Mouse (Mus musculus) intestine, embryonic 15.5 days (tissue): Measurements from ENCODE around the gene Tor3a. TPM values are rescaled to one million over a fixed set of nuclear protein-coding genes. Genes with fewer than 3 reads are reported as not detected.

Experiments
- ATAC-seq: fragments of 200-750 bp; cut with Nextera tagmentation; 2 replicates; pipeline ENCODE4 v1.8.0; 2017; ENCODE audit warnings: moderate TSS enrichment, moderate library complexity
- H3K27ac ChIP-seq: fragments of 300-500 bp; sonication (generic); 2 replicates; pipeline ENCODE4 v1.5.1; 2015; ENCODE audit warnings: mild to moderate bottlenecking, inconsistent platforms
- H3K27me3 ChIP-seq: fragments of 300-500 bp; sonication (generic); replicated peaks from 2 replicates; pipeline ENCODE4 v1.6.1; 2015; ENCODE audit warnings: inconsistent platforms
- H3K36me3 ChIP-seq: fragments of 300-500 bp; sonication (generic); 2 replicates; pipeline ENCODE4 v1.6.1; 2015; ENCODE audit warnings: inconsistent platforms
- H3K4me1 ChIP-seq: fragments of 300-500 bp; sonication (generic); replicated peaks from 2 replicates; pipeline ENCODE4 v1.6.1; 2015; ENCODE audit warnings: inconsistent platforms
- H3K4me2 ChIP-seq: fragments of 300-500 bp; sonication (generic); replicated peaks from 2 replicates; pipeline ENCODE4 v1.6.1; 2015; ENCODE audit warnings: mild to moderate bottlenecking, inconsistent platforms
- H3K4me3 ChIP-seq: fragments of 300-500 bp; sonication (generic); replicated peaks from 2 replicates; pipeline ENCODE4 v1.5.1; 2015; ENCODE audit warnings: inconsistent platforms
- H3K9ac ChIP-seq: fragments of 300-500 bp; sonication (generic); 2 replicates; pipeline ENCODE4 v1.6.1; 2015; ENCODE audit warnings: inconsistent platforms
- H3K9me3 ChIP-seq: fragments of 300-500 bp; sonication (generic); 2 replicates; pipeline ENCODE4 v1.6.1; 2016; ENCODE audit warnings: inconsistent platforms
- WGBS: fragments of 180-500 bp; shearing (Covaris S2); methylation state at CpG from one replicate; pipeline ENCODE4 v1.1.7; 2015; 5-methylcytosine and 5-hydroxymethylcytosine counted together
- polyA plus RNA-seq: library from polyadenylated mRNA; unstranded; fragments of >200 nt; fragmentation: Nextera tagmentation; extraction: Ambion mirVana; gene quantifications from 2 replicates; pipeline ENCODE4 v1.2.1, GENCODE M21; 2015

Tor3a gene
- polyA plus RNA-seq: 5.4 and 5.6 TPM in 2 replicates

GRCm38 (mm10) chr1:156674195-156675000, at the start of gene Tor3a:
Gene Tor3a (minus strand): TSS chr1:156674356.
- peak; percentile 84 for ATAC-seq

GRCm38 (mm10) chr1:156722089-156722488, 47.9 kb upstream of the Tor3a start:
- no peak overlapping the region for H3K9ac ChIP-seq
- H3K27me3 ChIP-seq: no peaks in the 10 kb centered on the region
- no peaks in the 10 kb centered on the region for H3K36me3 ChIP-seq
- no peak overlapping the region for H3K27ac ChIP-seq
- H3K4me2 ChIP-seq: no peak overlapping the region
- H3K4me3 ChIP-seq: no peak overlapping the region
- 61% methylated on average over 6 of the region's 6 CpGs for WGBS
- no peaks in the 10 kb centered on the region for H3K9me3 ChIP-seq
- ATAC-seq: no peak
- peaks cover 6% of the 10 kb centered on the region; the same call in 1 of the 2 replicates for H3K4me1 ChIP-seq

More at GRCm38 (mm10) chr1:156674195-156675000, at the start of gene Tor3a:
- H3K4me3 ChIP-seq: peak within 1 kb of the TSS; percentile 69
- no peaks in the 10 kb centered on the region for H3K36me3 ChIP-seq
- H3K9ac ChIP-seq: peak within 1 kb of the TSS; percentile 59
- H3K27ac ChIP-seq: no peak within 1 kb of the TSS
- H3K4me1 ChIP-seq: peaks cover 3% of the 10 kb centered on the region; the same call in 1 of the 2 replicates
- no peaks in the 10 kb centered on the region for H3K9me3 ChIP-seq
- peak within 1 kb of the TSS; percentile 99 for H3K4me2 ChIP-seq
- 7% methylated on average over 37 of the region's 37 CpGs for WGBS
- H3K27me3 ChIP-seq: no peaks in the 10 kb centered on the region

GRCm38 (mm10) chr1:156720046-156720445, 45.9 kb upstream of the Tor3a start:
- H3K36me3 ChIP-seq: no peaks in the 10 kb centered on the region
- H3K27ac ChIP-seq: no peak overlapping the region
- H3K4me3 ChIP-seq: no peak overlapping the region
- peaks cover 8% of the 10 kb centered on the region; the same call in 1 of the 2 replicates for H3K4me1 ChIP-seq
- no peaks in the 10 kb centered on the region for H3K27me3 ChIP-seq
- H3K4me2 ChIP-seq: peak overlapping the region; percentile 66; the same call in 1 of the 2 replicates
- WGBS: 65% methylated on average over 4 of the region's 4 CpGs
- no peak for ATAC-seq
- H3K9me3 ChIP-seq: no peaks in the 10 kb centered on the region
- no peak overlapping the region for H3K9ac ChIP-seq

GRCm38 (mm10) chr1:156718950-156719805, 45.0 kb upstream of the Tor3a start, which contains the start of gene Fam20b:
Gene Fam20b (minus strand): TSS chr1:156719086.
- WGBS: 2% methylated on average over 29 of the region's 47 CpGs
- Histone ChIP-seq H3K4me3 (peak within 1 kb of the TSS; percentile 77), H3K27me3 (no peaks in the 10 kb centered on the region), H3K36me3 (no peaks in the 10 kb centered on the region), H3K4me2 (peak within 1 kb of the TSS; percentile 66), H3K9me3 (no peaks in the 10 kb centered on the region), H3K9ac (peak within 1 kb of the TSS; percentile 80), H3K27ac (peak within 1 kb of the TSS; percentile 91), H3K4me1 (peaks cover 8% of the 10 kb centered on the region; the same call in 1 of the 2 replicates)
- ATAC-seq: peak; percentile 96

GRCm38 (mm10) chr1:156718286-156718949, 44.3 kb upstream of the Tor3a start:
- peak overlapping the region; percentile 91 for H3K27ac ChIP-seq
- no peaks in the 10 kb centered on the region for H3K27me3 ChIP-seq
- no peaks in the 10 kb centered on the region for H3K36me3 ChIP-seq
- peak overlapping the region; percentile 66 for H3K4me2 ChIP-seq
- H3K4me3 ChIP-seq: peak overlapping the region; percentile 77
- H3K4me1 ChIP-seq: peaks cover 8% of the 10 kb centered on the region; the same call in 1 of the 2 replicates
- H3K9ac ChIP-seq: peak overlapping the region; percentile 80
- H3K9me3 ChIP-seq: no peaks in the 10 kb centered on the region
- ATAC-seq: peak; percentile 84
- under 1% methylated on average over 52 of the region's 73 CpGs for WGBS

GRCm38 (mm10) chr1:156717751-156718285, 43.7 kb upstream of the Tor3a start:
- peak overlapping the region; percentile 91 for H3K27ac ChIP-seq
- 11% methylated on average over 13 of the region's 13 CpGs for WGBS
- H3K4me3 ChIP-seq: peak overlapping the region; percentile 77
- no peaks in the 10 kb centered on the region for H3K9me3 ChIP-seq
- no peaks in the 10 kb centered on the region for H3K36me3 ChIP-seq
- H3K27me3 ChIP-seq: no peaks in the 10 kb centered on the region
- 0 out of 2 replicates have a peak, but pooled peaks cover 8% of the 10 kb centered on the region for H3K4me1 ChIP-seq
- H3K4me2 ChIP-seq: peak overlapping the region; percentile 66
- peak; percentile 22; the same call in 1 of the 2 replicates for ATAC-seq
- H3K9ac ChIP-seq: peak overlapping the region; percentile 80

- Histone ChIP-seq H3K4me2 (no peak overlapping the region), H3K36me3 (no peaks in the 10 kb centered on the region), H3K27ac (no peak overlapping the region), H3K27me3 (no peaks in the 10 kb centered on the region), H3K9ac (no peak overlapping the region), H3K4me1 (0 out of 2 replicates have a peak, but pooled peaks cover 8% of the 10 kb centered on the region), H3K9me3 (no peaks in the 10 kb centered on the region), H3K4me3 (no peak overlapping the region)
- WGBS: 65% methylated on average over 6 of the region's 6 CpGs
- ATAC-seq: no peak
Measured at GRCm38 (mm10) chr1:156716681-156717080, 42.5 kb upstream of the Tor3a start.

- H3K4me3 ChIP-seq: no peak overlapping the region
- H3K4me1 ChIP-seq: no peaks in the 10 kb centered on the region
- no peaks in the 10 kb centered on the region for H3K27me3 ChIP-seq
- no peak overlapping the region for H3K9ac ChIP-seq
- no peak overlapping the region for H3K27ac ChIP-seq
- no peak overlapping the region for H3K4me2 ChIP-seq
- WGBS: 68% methylated on average over 10 of the region's 10 CpGs
- ATAC-seq: no peak
- no peaks in the 10 kb centered on the region for H3K9me3 ChIP-seq
- 0 out of 2 replicates have a peak, but pooled peaks cover 4% of the 10 kb centered on the region for H3K36me3 ChIP-seq
Measured at GRCm38 (mm10) chr1:156710472-156711098, 36.4 kb upstream of the Tor3a start.

- Histone ChIP-seq H3K4me1 (no peaks in the 10 kb centered on the region), H3K27me3 (no peaks in the 10 kb centered on the region), H3K4me2 (no peak overlapping the region), H3K9ac (no peak overlapping the region), H3K27ac (no peak overlapping the region), H3K9me3 (no peaks in the 10 kb centered on the region), H3K4me3 (no peak overlapping the region), H3K36me3 (0 out of 2 replicates have a peak, but pooled peaks cover 11% of the 10 kb centered on the region)
- no peak for ATAC-seq
- WGBS: 82% methylated on average over 3 of the region's 3 CpGs
Measured at GRCm38 (mm10) chr1:156708672-156709071, 34.5 kb upstream of the Tor3a start.

- no peak overlapping the region for H3K27ac ChIP-seq
- H3K36me3 ChIP-seq: peaks cover 11% of the 10 kb centered on the region; the same call in 1 of the 2 replicates
- no peak for ATAC-seq
- WGBS: 76% methylated on average over 10 of the region's 10 CpGs
- no peak overlapping the region for H3K4me3 ChIP-seq
- no peak overlapping the region for H3K4me2 ChIP-seq
- no peaks in the 10 kb centered on the region for H3K4me1 ChIP-seq
- no peaks in the 10 kb centered on the region for H3K9me3 ChIP-seq
- no peak overlapping the region for H3K9ac ChIP-seq
- no peaks in the 10 kb centered on the region for H3K27me3 ChIP-seq
Measured at GRCm38 (mm10) chr1:156705696-156706285, 31.6 kb upstream of the Tor3a start.

- Histone ChIP-seq H3K36me3 (peaks cover 17% of the 10 kb centered on the region), H3K9me3 (no peaks in the 10 kb centered on the region), H3K4me2 (no peak overlapping the region), H3K9ac (no peak overlapping the region), H3K4me1 (no peaks in the 10 kb centered on the region), H3K4me3 (no peak overlapping the region), H3K27me3 (no peaks in the 10 kb centered on the region), H3K27ac (no peak overlapping the region)
- WGBS: 90% methylated on average over 4 of the region's 4 CpGs
- no peak for ATAC-seq
Measured at GRCm38 (mm10) chr1:156703444-156703843, 29.3 kb upstream of the Tor3a start.
